Mouse (Mus musculus) stomach, postnatal 0 days (tissue): ENCODE data around the gene Mrpl1.

Experiments
- CTCF ChIP-seq: IDR thresholded peaks from 2 replicates; pipeline ENCODE4 v1.5.1; 2016; ENCODE audit warnings: antibody characterized with exemption, low read depth, mild to moderate bottlenecking, moderate library complexity
- EP300 ChIP-seq: optimal IDR thresholded peaks from 2 replicates; pipeline ENCODE3; 2016; ENCODE audit warnings: antibody characterized with exemption

DNA sequence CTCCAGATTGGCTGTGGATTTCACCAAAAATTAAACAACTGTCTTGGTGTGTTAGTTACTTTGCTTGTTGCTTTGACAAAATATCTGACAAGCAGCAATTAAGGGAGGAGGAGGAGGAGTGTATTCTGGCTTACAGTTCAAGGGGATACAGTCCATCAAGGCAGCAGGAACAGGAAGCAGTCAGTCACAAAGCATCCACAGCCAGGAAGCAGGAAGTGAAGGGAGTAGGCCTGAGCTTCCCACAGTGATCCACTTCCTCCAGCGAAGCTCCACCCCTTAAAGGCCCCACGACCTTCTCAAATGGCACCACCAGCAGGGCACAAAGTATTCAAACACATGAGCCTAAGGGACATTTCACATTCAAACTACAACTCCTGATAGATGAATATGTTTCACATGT lies 42.5 kb upstream of the Mrpl1 start:
- TF ChIP-seq CTCF (no peak), EP300 (no peak)
